Mouse (Mus musculus) liver, embryonic 14.5 days (tissue): ENCODE data around the gene Bcr.

ENCODE experiments used
- CTCF ChIP-seq: IDR thresholded peaks from 2 replicates; pipeline ENCODE4 v1.5.1; 2016; ENCODE audit warnings: antibody characterized with exemption, low read depth, control low read depth
- EP300 ChIP-seq: IDR thresholded peaks from 2 replicates; pipeline ENCODE4 v1.6.1; 2016; ENCODE audit warnings: antibody characterized with exemption, low read depth

GRCm38 (mm10) chr10:75065691-75066090, 5.3 kb downstream of the Bcr start:
- TF ChIP-seq CTCF: no peak
- no peak for TF ChIP-seq EP300
